Mouse (Mus musculus): ENCODE results near the gene Cit.

DNA sequence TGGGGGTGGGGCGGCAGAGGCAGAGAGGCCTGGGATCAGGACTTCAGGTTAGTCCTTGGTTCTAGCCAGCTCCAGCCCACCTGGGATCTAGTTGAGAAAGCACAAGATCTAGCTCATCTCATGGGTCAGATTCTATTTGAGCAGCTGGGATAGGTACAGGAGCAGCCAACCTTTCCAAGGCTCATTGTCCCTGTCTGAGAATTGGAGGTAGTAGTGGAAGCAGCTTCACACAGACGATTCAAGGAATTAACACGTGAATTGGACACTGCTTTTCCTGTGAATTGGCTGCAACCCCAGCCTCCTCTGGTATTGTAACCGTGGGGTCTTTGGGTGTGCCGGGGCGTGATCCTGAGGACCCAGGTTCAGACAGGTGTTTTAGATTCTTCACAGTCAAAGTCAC is 207.7 kb downstream of the Cit start:
- no peak for TF ChIP-seq CTCF (IDR thresholded peaks at IDR 0.05; ENCODE audit: borderline replicate concordance, control insufficient read depth, extremely low read depth, insufficient read depth, low read length, poor library complexity)
- no peak for TF ChIP-seq POLR2A (IDR thresholded peaks at IDR 0.05; ENCODE audit: control insufficient read depth, extremely low read depth, insufficient read depth, low read length, poor library complexity)
